Mouse (Mus musculus): Measurements from ENCODE around the gene Vwc2.

Vwc2 gene

GRCm38 (mm10) chr11:11113576-11114233, at the start of gene Vwc2:
Gene Vwc2 (plus strand): TSS chr11:11114223.
- no peak for DNase-seq

- DNase-seq: no peak
Measured at GRCm38 (mm10) chr11:11088162-11088756, 25.8 kb upstream of the Vwc2 start.

- no peak for DNase-seq
Measured at GRCm38 (mm10) chr11:11097606-11098005, 16.4 kb upstream of the Vwc2 start.

GRCm38 (mm10) chr11:11098282-11098681, 15.7 kb upstream of the Vwc2 start:
- DNase-seq: no peak

DNA sequence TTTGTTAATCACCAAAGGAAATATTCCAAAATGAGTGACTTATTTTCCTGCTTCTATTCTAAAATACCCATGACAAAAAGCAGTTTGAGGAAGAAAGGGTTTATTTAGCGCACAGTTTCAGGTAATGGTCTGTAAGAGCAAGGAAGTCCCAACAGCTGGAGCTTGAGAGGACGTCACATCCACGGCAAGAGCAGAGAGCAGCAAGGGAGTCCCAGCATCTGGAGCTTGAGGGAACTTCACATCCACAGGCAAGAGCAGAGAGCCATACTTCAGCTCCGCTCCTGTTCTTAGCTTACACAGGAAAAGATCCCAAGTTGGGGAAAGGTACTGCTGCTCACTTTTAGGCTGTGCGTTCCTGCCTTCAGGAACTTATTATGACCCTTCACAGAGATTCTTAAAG, 15.0 kb upstream of the Vwc2 start:
- no peak for DNase-seq

DNA sequence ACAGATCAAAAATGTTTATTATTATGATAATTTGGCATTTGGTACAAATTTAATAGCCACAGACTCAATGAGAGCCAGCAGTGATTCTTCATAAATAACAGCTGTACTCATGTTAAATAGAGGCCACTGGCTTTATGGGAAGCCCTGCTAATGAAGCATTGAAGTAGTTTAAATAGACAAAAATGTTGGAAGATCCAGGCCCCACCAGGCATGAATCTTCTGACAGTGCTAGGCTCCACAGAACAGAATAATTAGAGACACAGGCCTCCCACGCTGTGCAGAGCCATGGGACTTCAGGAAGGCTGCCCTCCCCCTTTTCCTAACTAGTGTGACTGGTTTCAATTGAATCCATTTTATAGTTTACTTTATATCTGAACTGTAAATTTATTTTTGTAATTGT, 11.8 kb upstream of the Vwc2 start:
- DNase-seq: no peak

DNA sequence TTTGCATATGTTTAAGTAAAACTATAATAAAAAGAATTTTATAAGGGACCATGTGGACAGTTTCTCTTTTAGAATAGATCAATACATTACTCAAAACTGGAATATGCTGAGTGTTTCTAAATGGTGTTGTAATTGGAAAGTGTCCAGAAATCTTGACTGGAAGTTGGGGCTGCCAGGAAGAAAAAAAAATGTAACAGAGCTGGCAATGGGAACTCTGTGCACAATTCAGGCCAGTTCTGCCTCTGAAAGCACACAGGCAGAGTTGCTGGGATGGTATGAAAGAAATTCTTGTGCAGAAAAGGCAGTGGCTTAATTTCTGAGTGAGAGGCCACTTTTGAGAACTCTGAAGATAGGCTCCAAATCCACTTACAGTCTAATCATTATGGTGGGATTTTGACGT, 11.4 kb upstream of the Vwc2 start:
- DNase-seq: no peak

DNA sequence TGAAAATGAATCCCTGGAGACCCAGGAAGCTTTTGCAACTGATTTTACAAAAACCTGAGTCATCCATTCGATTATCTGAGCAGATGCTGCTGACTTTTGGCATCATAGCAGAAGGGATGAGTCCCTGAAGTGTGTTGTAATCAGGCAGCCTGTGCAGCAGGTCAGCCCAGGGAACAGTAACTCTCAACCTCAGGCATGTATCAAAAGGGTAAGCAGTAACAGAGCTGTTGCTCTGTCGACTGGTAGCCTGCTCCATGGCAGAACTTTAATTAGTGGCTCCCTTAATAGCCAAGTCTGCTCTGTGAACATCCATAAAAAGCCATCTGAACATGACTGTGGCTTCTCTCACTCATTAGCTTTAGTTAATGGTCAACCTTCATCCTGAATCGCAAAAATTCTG, 5.1 kb upstream of the Vwc2 start:
- no peak for DNase-seq

GRCm38 (mm10) chr11:11114234-11115030, 409 bp downstream of the Vwc2 start:
- no peak for DNase-seq

- no peak for DNase-seq
Measured at GRCm38 (mm10) chr11:11115031-11115647, 1.1 kb downstream of the Vwc2 start.

GRCm38 (mm10) chr11:11115648-11116590, 1.9 kb downstream of the Vwc2 start:
- no peak for DNase-seq

DNA sequence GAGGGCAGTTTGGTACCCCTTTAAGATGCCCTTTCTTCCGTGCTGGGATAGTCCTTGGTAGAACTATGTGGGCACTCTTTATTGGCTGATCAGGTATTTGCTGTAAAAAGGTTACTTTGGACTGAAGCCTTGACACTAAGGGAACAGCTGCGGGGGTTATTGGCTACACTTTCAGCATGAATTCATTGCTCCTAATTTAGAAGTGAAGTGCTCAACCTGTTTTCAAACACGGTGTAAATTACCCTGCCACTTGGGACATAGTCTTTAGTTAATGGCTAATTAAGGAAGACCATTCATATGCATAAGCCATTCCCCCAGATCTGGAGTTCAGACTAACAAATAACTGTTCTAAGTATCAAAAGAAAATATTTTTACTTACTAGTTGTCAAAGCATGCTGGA, 2.7 kb downstream of the Vwc2 start:
- no peak for DNase-seq

- DNase-seq: no peak
Measured at GRCm38 (mm10) chr11:11122866-11123265, 8.8 kb downstream of the Vwc2 start.

- peak in 1 of 2 experiments; percentile 16 for DNase-seq
Measured at GRCm38 (mm10) chr11:11131414-11132077, 17.5 kb downstream of the Vwc2 start.

GRCm38 (mm10) chr11:11140622-11141021, 26.6 kb downstream of the Vwc2 start:
- DNase-seq: no peak

DNA sequence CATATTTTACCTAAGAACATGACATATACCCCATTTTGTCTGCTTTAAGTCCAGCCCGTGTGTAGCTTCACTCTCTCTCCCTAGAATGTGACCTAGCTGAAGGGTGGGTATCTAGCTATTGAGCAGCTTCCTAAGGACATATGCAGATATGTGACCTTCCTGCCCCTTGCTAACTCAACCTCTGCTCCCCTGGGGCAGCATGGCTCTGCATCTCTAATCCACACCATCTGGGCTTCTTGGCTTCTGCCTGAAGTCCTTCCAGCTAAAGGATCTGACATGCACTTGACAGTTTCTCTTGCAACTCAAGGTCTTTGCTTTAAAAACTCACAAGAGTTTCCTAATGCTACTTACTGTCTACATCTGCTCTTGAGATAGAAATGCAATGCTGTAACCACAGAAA, 38.7 kb downstream of the Vwc2 start:
- DNase-seq: no peak

- no peak for DNase-seq
Measured at GRCm38 (mm10) chr11:11171396-11171795, 57.4 kb downstream of the Vwc2 start.

- no peak for DNase-seq
Measured at GRCm38 (mm10) chr11:11175259-11175658, 61.2 kb downstream of the Vwc2 start.

- no peak for DNase-seq
Measured at GRCm38 (mm10) chr11:11182705-11183104, 68.7 kb downstream of the Vwc2 start.

- no peak for DNase-seq
Measured at GRCm38 (mm10) chr11:11223162-11223561, 109.1 kb downstream of the Vwc2 start.

DNA sequence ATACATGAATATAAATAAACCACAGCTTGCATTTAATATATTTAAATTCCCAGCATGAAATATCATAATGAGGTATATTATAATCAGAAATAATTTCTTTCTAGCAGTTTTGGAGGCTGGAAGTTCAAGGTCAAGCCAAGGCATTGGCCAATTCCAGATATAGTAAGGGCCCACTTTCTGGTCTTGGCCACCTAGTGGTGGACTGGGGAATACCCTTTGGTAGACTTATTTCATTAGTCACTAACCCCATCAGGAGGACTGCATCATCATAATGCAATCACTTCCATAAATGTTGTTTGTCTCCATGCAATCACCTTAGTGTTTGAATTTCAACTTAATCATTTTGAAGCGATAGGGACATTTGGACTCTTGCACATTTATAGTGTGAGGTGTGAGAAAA, 125.3 kb downstream of the Vwc2 start:
- DNase-seq: peak in 1 of 2 experiments; percentile 0

All from lung, adult 18-20 months (tissue).